Mouse (Mus musculus) layer of hippocampus, adult 18-20 months (tissue): ENCODE measurements around the gene Kcna10. TPM values are rescaled to one million over a fixed set of nuclear protein-coding genes. Genes with fewer than 3 reads are reported as not detected.

Experiments
- DNase-seq, 2 experiments: peaks; one replicate each; pipeline ENCODE4 v3.0.0; 2022; ENCODE audit warnings: low spot score in 2 of 2
- total RNA-seq, 2 experiments: library from RNA; stranded (reverse); gene quantifications; 2 replicates each; pipeline ENCODE4 v1.2.3; 2021

The Kcna10 gene
- total RNA-seq, 2 experiments from 2014 or later = not detected

DNA sequence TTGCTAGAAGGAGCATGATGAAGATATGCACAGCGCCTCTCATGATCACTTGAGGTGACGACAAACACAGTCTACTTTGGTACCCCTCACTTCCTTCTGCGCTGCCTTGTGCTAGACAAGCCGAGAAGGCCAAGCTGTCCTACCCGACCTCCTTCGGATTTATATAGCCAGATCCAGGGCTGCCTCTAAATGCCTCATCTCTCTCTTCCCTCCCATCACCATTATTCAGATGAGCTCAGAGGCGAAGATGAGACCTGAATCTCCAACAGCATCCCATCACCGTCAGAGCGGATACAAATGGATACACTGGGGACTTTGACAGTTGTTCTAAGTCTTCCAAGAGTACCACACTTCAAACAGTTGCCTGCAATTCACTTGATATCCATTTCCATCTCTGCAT lies 56.8 kb downstream of the Kcna10 start, which contains the start of gene Prok1:
Prok1 (minus strand) TSS at position 101 of the 400 bp plus-strand sequence.
- DNase-seq = no peak

DNA sequence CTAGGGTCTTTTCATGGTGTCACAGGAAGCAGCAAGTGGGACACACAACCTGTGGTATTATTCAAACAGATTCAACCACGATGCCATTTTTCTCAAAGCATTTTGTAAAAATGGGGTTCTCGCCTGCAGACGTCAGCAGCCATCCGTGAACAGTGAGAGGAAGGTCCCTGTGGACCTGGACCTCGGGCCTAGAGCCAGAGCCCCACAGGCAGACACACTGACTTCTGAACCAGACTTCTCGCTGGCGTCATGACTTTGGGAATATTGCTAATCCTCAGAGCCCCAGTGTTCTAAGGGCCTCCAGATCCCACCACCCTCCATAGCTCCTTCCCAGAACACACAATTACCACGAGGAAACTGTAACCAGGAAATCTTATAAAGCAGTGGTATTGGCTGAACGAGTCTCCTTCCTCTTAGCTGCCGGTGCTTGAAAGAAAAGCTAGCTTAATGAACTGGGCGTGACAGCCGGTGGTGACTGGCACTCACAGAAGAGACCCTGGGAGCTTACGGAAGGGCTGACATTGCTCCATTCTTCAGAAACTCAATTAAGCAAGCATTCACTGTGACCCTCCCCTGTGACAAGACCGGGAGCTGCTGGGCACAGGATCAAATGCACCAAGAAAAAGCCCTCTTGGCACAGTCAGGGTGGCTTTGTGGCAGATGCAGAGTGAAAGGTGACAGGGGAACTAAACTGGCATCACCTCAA lies 58.7 kb downstream of the Kcna10 start:
- no peak for DNase-seq

Other genes starting within 250 kb of the Kcna10 start
- 10 to 100 TPM; 21.6 to 26.7 TPM for gene Kcna3, start 146.9 kb upstream of the Kcna10 start, total RNA-seq
- 10 to 100 TPM; 88.7 to 90.1 TPM for gene Kcna2, start 81.9 kb upstream of the Kcna10 start, total RNA-seq
- gene Cym, start 38.7 kb downstream of the Kcna10 start, total RNA-seq = not detected
- gene A630076J17Rik, start 47.6 kb downstream of the Kcna10 start, total RNA-seq = not detected
- under 1 TPM in 1 of 2 experiments, not detected in 1; 0.20 TPM for gene Prok1, start 56.7 kb downstream of the Kcna10 start, total RNA-seq
- 10 to 100 TPM; 64.6 to 66.1 TPM for gene Lamtor5, start 95.8 kb downstream of the Kcna10 start, total RNA-seq
- under 1 TPM; 0.43 to 0.77 TPM for gene Slc16a4, start 108.2 kb downstream of the Kcna10 start, total RNA-seq
- 10 to 100 TPM; 26.2 to 27.1 TPM for gene Rbm15, start 150.6 kb downstream of the Kcna10 start, total RNA-seq